Mouse (Mus musculus): ENCODE measurements around the gene Fam120b.

- TF ChIP-seq CTCF (IDR thresholded peaks at IDR 0.05; ENCODE audit: low read depth), result no peak
- TF ChIP-seq EP300 (IDR thresholded peaks at IDR 0.05; ENCODE audit: low read depth), result no peak
These were observed 35.5 kb downstream of the Fam120b start for GRCm38 (mm10) chr17:15431551-15431950.
